Mouse (Mus musculus): Measurements from ENCODE around the gene Vmn2r39.
"Not testable (repeated sequence)": the region's sequence is repeated elsewhere in the genome, so short reads cannot be mapped to it uniquely, and the experiment has no call there.

Gene Vmn2r39

DNA sequence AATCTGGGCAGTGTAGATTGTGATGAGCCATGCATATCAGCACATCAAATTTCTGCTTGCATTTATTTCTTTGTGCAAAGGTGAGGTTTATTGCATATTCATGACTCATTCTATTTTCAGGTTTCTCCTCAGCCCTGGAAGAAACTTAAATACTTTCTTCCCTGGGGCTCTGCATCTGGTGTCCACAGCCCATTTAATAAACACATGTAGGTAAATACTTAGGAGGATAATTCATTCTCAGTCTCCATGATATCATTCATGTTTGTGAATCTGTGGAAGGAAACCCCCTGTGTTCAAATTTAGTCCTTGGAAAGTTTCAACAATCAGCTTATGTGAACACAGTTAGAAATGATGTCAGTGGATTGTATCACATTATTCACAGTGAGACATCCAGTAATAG is at the start of gene Vmn2r39:
Gene Vmn2r39, minus strand, starts transcription at position 101 of the 400 bp plus-strand sequence.
- not testable (repeated sequence) for DNase-seq (ENCODE audit: low spot score in 2 of 2)

DNA sequence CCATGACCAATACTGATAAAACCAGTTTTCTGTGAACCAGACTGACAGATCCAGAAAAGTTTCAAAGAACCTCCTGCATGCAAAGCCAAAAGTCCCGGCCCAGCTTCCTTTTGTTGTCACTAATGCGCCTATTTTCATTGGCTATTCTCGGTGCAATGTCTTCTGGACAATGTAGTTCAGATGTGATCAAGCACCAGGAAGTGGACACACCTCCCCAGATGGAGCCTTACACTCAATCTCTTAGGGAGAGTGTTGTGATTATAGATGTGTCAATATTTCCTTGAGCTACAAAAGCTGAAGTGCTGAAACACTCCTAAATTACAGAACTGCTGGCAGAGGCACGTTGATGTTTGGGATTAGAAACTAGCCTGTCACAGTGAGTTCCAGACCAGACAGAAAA is 34.8 kb upstream of the Vmn2r39 start:
- not testable (repeated sequence) for DNase-seq (ENCODE audit: low spot score in 2 of 2)

All from frontal cortex, postnatal 10 days (tissue).